Mouse (Mus musculus) left cerebral cortex, postnatal 25 days (tissue): ENCODE data around the gene Pomt1. TPM values are rescaled to one million over a fixed set of nuclear protein-coding genes. Genes with fewer than 3 reads are reported as not detected.

Experiments
- DNase-seq, 2 experiments: peaks; one replicate each; pipeline ENCODE4 v3.0.0; 2022; ENCODE audit warnings: low spot score in 2 of 2, mixed read lengths in 1 of 2
- intact Hi-C: fragments of 180-260 bp; cut with DNase I; formaldehyde crosslinking; loops from one replicate; pipeline ENCODE4 v1.15.1; 2025
- total RNA-seq, 2 experiments: library from RNA; stranded (reverse); gene quantifications; 2 replicates each; pipeline ENCODE4 v1.2.3; 2021

Gene Pomt1
- total RNA-seq, 2 experiments from 2014 or later, result 21.4 to 24.4 TPM

GRCm38 (mm10) chr2:32219501-32219900 lies 16.9 kb upstream of the Pomt1 start:
- intact Hi-C loops, result no loop called here
- no peak for DNase-seq

GRCm38 (mm10) chr2:32220021-32220420 lies 16.4 kb upstream of the Pomt1 start:
- intact Hi-C loops, result no loop called here
- no peak for DNase-seq

- intact Hi-C loops, result no loop called here
Observed at GRCm38 (mm10) chr2:32220969-32221368, 15.4 kb upstream of the Pomt1 start.

GRCm38 (mm10) chr2:32221577-32221976 lies 14.8 kb upstream of the Pomt1 start:
- peak in 1 of 2 experiments; percentile 54 for DNase-seq
- intact Hi-C loops, result no loop called here

More at GRCm38 (mm10) chr2:32220969-32221368, 15.4 kb upstream of the Pomt1 start:
- no peak for DNase-seq

GRCm38 (mm10) chr2:32222057-32222456 lies 14.3 kb upstream of the Pomt1 start:
- intact Hi-C loops, result no loop called here
- DNase-seq, result no peak

- no peak for DNase-seq
- intact Hi-C loops, result loop anchor here (2.0 to 5.0 kb wide), 2 partner anchors 83 to 99 kb away; partner anchors contain the start of gene Prrc2b
Observed at GRCm38 (mm10) chr2:32235433-32235832, 957 bp upstream of the Pomt1 start.

GRCm38 (mm10) chr2:32236760-32237487 lies 534 bp downstream of the Pomt1 start:
- intact Hi-C loops, result loop anchor here (5.0 kb wide), 1 partner anchor 85 kb away; the partner anchor contains the start of gene Prrc2b
- DNase-seq, result peak; percentile 46 to 62

- DNase-seq, result no peak
- intact Hi-C loops, result loop anchor here (5.0 kb wide), 1 partner anchor 85 kb away; the partner anchor contains the start of gene Prrc2b
Observed at GRCm38 (mm10) chr2:32237571-32237970, 1.2 kb downstream of the Pomt1 start.

GRCm38 (mm10) chr2:32238708-32239435 lies 2.5 kb downstream of the Pomt1 start:
- intact Hi-C loops, result loop anchor here (5.0 kb wide), 1 partner anchor 87 kb away; the partner anchor contains the start of gene Prrc2b

GRCm38 (mm10) chr2:32240591-32240990 lies 4.2 kb downstream of the Pomt1 start:
- no peak for DNase-seq
- intact Hi-C loops, result no loop called here

More at GRCm38 (mm10) chr2:32238708-32239435, 2.5 kb downstream of the Pomt1 start:
- no peak for DNase-seq

GRCm38 (mm10) chr2:32242986-32243385 lies 6.6 kb downstream of the Pomt1 start:
- no peak for DNase-seq
- intact Hi-C loops, result no loop called here

- DNase-seq, result no peak
- intact Hi-C loops, result no loop called here
Observed at GRCm38 (mm10) chr2:32246741-32247140, 10.4 kb downstream of the Pomt1 start.

- DNase-seq, result no peak
- intact Hi-C loops, result no loop called here
Observed at GRCm38 (mm10) chr2:32248377-32249361, 12.3 kb downstream of the Pomt1 start.

- no peak for DNase-seq
- intact Hi-C loops, result no loop called here
Observed at GRCm38 (mm10) chr2:32251791-32252527, 15.6 kb downstream of the Pomt1 start.

GRCm38 (mm10) chr2:32252658-32253057 lies 16.3 kb downstream of the Pomt1 start:
- DNase-seq, result no peak
- intact Hi-C loops, result no loop called here

GRCm38 (mm10) chr2:32253352-32253751 lies 17.0 kb downstream of the Pomt1 start:
- no peak for DNase-seq
- intact Hi-C loops, result no loop called here

GRCm38 (mm10) chr2:32254563-32254962 lies 18.2 kb downstream of the Pomt1 start:
- no peak for DNase-seq
- intact Hi-C loops, result no loop called here

- intact Hi-C loops, result no loop called here
- DNase-seq, result no peak
Observed at GRCm38 (mm10) chr2:32256273-32256672, 19.9 kb downstream of the Pomt1 start.
